Mouse (Mus musculus) lung, adult 2 months (tissue): ENCODE data around the gene Lsm14a.

ENCODE experiments used
- CTCF ChIP-seq: fragments of 200-500 bp; IDR thresholded peaks from 2 replicates; pipeline ENCODE4 v1.5.1; 2011; ENCODE audit warnings: mild to moderate bottlenecking, low read length, control low read depth; ENCODE audit not compliant: insufficient read depth
- POLR2A ChIP-seq: fragments of 200-500 bp; IDR thresholded peaks from 2 replicates; pipeline ENCODE4 v1.6.1; 2011; ENCODE audit warnings: low read depth, mild to moderate bottlenecking, control low read depth, low read length, borderline replicate concordance; ENCODE audit errors: extremely low read depth

- TF ChIP-seq CTCF (no peak), POLR2A (no peak)
These were observed at the start of gene Lsm14a for GRCm38 (mm10) chr7:34393215-34393614.
